Mouse (Mus musculus) erythroblast, embryonic 14.5 days (primary cell): ENCODE measurements around the gene Nrxn3.

Experiments used
- GATA1 ChIP-seq: IDR thresholded peaks from 2 replicates; pipeline ENCODE4 v1.6.1; 2012; ENCODE audit warnings: low read length, inconsistent platforms, mixed read lengths
- TAL1 ChIP-seq: IDR thresholded peaks from 3 replicates; pipeline ENCODE4 v1.6.1; 2012; ENCODE audit warnings: low read length, inconsistent platforms, mixed read lengths

- TF ChIP-seq GATA1 (no peak), TAL1 (no peak)
These were observed 387.2 kb downstream of the Nrxn3 start for GRCm38 (mm10) chr12:89109779-89110335.
